ENCODE assay signal across 8 mouse cellular contexts in the genomic region with DNA sequence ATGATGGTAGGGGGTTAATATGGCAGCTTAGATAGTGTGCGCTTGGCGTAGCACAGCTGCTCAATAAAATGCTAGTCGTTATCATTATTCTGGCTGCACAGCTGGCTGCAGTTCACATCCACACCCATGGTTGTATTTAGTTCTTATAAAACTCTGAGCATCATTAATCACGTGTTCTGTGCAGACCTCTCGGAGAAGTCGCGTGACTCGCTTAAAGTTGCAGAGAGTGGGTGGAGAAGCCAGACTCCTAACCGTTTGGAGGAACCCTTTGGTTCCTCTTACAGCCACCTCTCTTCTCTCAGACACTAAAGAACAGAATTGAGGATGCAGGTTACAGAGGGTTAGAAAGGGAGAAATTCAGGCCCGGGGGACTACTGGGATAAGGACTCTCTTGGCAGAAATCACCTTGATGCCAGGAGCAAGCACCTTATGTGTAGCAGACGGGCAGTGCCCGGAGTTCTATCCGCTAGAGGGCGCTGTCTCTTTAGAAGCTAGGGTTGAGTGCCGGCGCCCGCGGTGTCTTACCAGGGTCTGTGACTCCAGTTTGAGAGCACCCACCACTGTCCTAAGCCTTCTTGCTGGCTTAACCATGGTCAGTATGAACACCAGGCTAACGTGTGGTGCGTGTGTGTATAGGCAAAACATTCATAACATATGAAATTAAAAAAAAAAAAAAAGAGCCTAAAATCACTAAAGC. TPM values are rescaled to one million over a fixed set of nuclear protein-coding genes. Genes with fewer than 3 reads are reported as not detected.
A peak's percentile ranks its signal among the peaks of the same experiment; 100 is the strongest.
DNase-seq lines count a peak whose midpoint lies in the region; ATAC-seq lines count a peak whose summit lies in the region.

No protein-coding gene starts in this region.

- 48% methylated on average over 20 of the region's 20 CpGs for WGBS in embryonic facial prominence, embryonic 10.5 days
- WGBS in heart, embryonic 10.5 days: 42% methylated on average over 20 of the region's 20 CpGs
- WGBS in kidney, embryonic 16.5 days: 33% methylated on average over 20 of the region's 20 CpGs
- WGBS in liver, embryonic 11.5 days: 36% methylated on average over 20 of the region's 20 CpGs
- 24% methylated on average over 20 of the region's 20 CpGs for WGBS in stomach, embryonic 15.5 days

- H3K4me2 ChIP-seq in kidney, embryonic 16.5 days (replicated peaks; ENCODE audit: low read depth, low read length): peak overlapping the region; percentile 42
- peak overlapping the region; percentile 55 for H3K4me2 ChIP-seq in liver, embryonic 11.5 days
- peak overlapping the region; percentile 36 for H3K4me2 ChIP-seq in stomach, embryonic 15.5 days

- H3K4me1 ChIP-seq in embryonic facial prominence, embryonic 10.5 days: peaks cover 19% of the 10 kb centered on the region
- peaks cover 31% of the 10 kb centered on the region for H3K4me1 ChIP-seq in heart, embryonic 10.5 days
- H3K4me1 ChIP-seq in kidney, embryonic 16.5 days (ENCODE audit: insufficient read depth, low read length): peaks cover 11% of the 10 kb centered on the region; the same call in 1 of the 2 replicates
- no peaks in the 10 kb centered on the region for H3K4me1 ChIP-seq in liver, embryonic 11.5 days (replicated peaks; ENCODE audit: control insufficient read depth, insufficient read depth, low read length)
- peaks cover 6% of the 10 kb centered on the region for H3K4me1 ChIP-seq in stomach, embryonic 15.5 days

- H3K4me3 ChIP-seq in embryonic facial prominence, embryonic 10.5 days: no peak overlapping the region
- 0 out of 2 replicates have a peak overlapping the region, but pooled peaks have one; percentile 15 for H3K4me3 ChIP-seq in heart, embryonic 10.5 days
- no peak overlapping the region for H3K4me3 ChIP-seq in kidney, embryonic 16.5 days (ENCODE audit: low read length)
- H3K4me3 ChIP-seq in liver, embryonic 11.5 days (ENCODE audit: low read depth, low read length): peak overlapping the region; percentile 24; the same call in 1 of the 2 replicates
- H3K4me3 ChIP-seq in stomach, embryonic 15.5 days (replicated peaks): peak overlapping the region; percentile 12; the same call in 1 of the 2 replicates

- peak; percentile 23; the same call in 1 of the 2 replicates for ATAC-seq in kidney, embryonic 16.5 days (ENCODE audit: low FRiP score, low TSS enrichment)
- ATAC-seq in liver, embryonic 11.5 days (replicated peaks; ENCODE audit: low FRiP score): peak; percentile 73
- no peak for ATAC-seq in stomach, embryonic 15.5 days (ENCODE audit: insufficient read depth, low FRiP score, low read depth)

- peak; percentile 45 for DNase-seq in 3134 (ENCODE audit: extremely low read depth, insufficient read length, low spot score)
- peak; percentile 94 for DNase-seq in adrenal gland, postnatal 10 days
- DNase-seq in embryonic facial prominence, embryonic 10.5 days (ENCODE audit: low spot score): peak; percentile 81
- DNase-seq in heart, embryonic 10.5 days (ENCODE audit: low spot score): peak; percentile 84
- peak; percentile 76 for DNase-seq in liver, embryonic 11.5 days (ENCODE audit: low spot score)
- DNase-seq in natural killer cell, adult 2 months (ENCODE audit: low spot score in 2 of 2): peak; percentile 82 to 83

- no peaks in the 10 kb centered on the region for H3K36me3 ChIP-seq in embryonic facial prominence, embryonic 10.5 days (replicated peaks)
- no peaks in the 10 kb centered on the region for H3K36me3 ChIP-seq in heart, embryonic 10.5 days
- no peaks in the 10 kb centered on the region for H3K36me3 ChIP-seq in kidney, embryonic 16.5 days (ENCODE audit: insufficient read depth, low read length)
- H3K36me3 ChIP-seq in liver, embryonic 11.5 days (ENCODE audit: control insufficient read depth, insufficient read depth, low read length): no peaks in the 10 kb centered on the region
- H3K36me3 ChIP-seq in stomach, embryonic 15.5 days: no peaks in the 10 kb centered on the region

- H3K9me3 ChIP-seq in embryonic facial prominence, embryonic 10.5 days: 0 out of 2 replicates have a peak, but pooled peaks cover 2% of the 10 kb centered on the region
- no peaks in the 10 kb centered on the region for H3K9me3 ChIP-seq in heart, embryonic 10.5 days
- H3K9me3 ChIP-seq in kidney, embryonic 16.5 days (ENCODE audit: low read length): no peaks in the 10 kb centered on the region; the same call in 1 of the 2 replicates
- no peaks in the 10 kb centered on the region for H3K9me3 ChIP-seq in liver, embryonic 11.5 days (ENCODE audit: control insufficient read depth, low read length)
- no peaks in the 10 kb centered on the region for H3K9me3 ChIP-seq in stomach, embryonic 15.5 days

- H3K9ac ChIP-seq in kidney, embryonic 16.5 days (replicated peaks; ENCODE audit: low read length): no peak overlapping the region
- H3K9ac ChIP-seq in liver, embryonic 11.5 days (ENCODE audit: low read depth, low read length): no peak overlapping the region
- H3K9ac ChIP-seq in stomach, embryonic 15.5 days: no peak overlapping the region

- no peaks in the 10 kb centered on the region for H3K27me3 ChIP-seq in embryonic facial prominence, embryonic 10.5 days (replicated peaks; ENCODE audit: low read depth, poor library complexity, severe bottlenecking)
- peaks cover 9% of the 10 kb centered on the region for H3K27me3 ChIP-seq in heart, embryonic 10.5 days (ENCODE audit: insufficient read depth, poor library complexity, severe bottlenecking)
- no peaks in the 10 kb centered on the region for H3K27me3 ChIP-seq in kidney, embryonic 16.5 days (ENCODE audit: insufficient read depth, low read length)
- H3K27me3 ChIP-seq in liver, embryonic 11.5 days (replicated peaks; ENCODE audit: control insufficient read depth, insufficient read depth, low read length): no peaks in the 10 kb centered on the region; the same call in 1 of the 2 replicates
- no peaks in the 10 kb centered on the region for H3K27me3 ChIP-seq in stomach, embryonic 15.5 days (replicated peaks)

- H3K27ac ChIP-seq in embryonic facial prominence, embryonic 10.5 days (replicated peaks): no peak overlapping the region
- no peak overlapping the region for H3K27ac ChIP-seq in heart, embryonic 10.5 days
- no peak overlapping the region for H3K27ac ChIP-seq in kidney, embryonic 16.5 days (ENCODE audit: low read length)
- H3K27ac ChIP-seq in liver, embryonic 11.5 days (ENCODE audit: low read depth, low read length): no peak overlapping the region
- H3K27ac ChIP-seq in stomach, embryonic 15.5 days: no peak overlapping the region

RNA-seq across cellular contexts. Expression of a gene that starts 16.5 kb away (rescaled TPM):
- 1 to 10 TPM; 4.9 to 9.1 TPM for total RNA-seq in adrenal gland, postnatal 10 days (2021)
- polyA plus RNA-seq in embryonic facial prominence, embryonic 10.5 days (2016; fragmentation: Nextera tagmentation; extraction: Ambion mirVana): 0.24 TPM in 1 of 2 replicates, not detected in the other
- 0.98 TPM in 1 of 2 replicates, not detected in the other for polyA plus RNA-seq in heart, embryonic 10.5 days (2016; fragmentation: Nextera tagmentation; extraction: Ambion mirVana)
- 224 and 245 TPM in 2 replicates for polyA plus RNA-seq in kidney, embryonic 16.5 days (2015; fragmentation: Nextera tagmentation; extraction: Ambion mirVana)
- 5.4 and 6.0 TPM in 2 replicates for polyA plus RNA-seq in liver, embryonic 11.5 days (2014; fragmentation: Nextera tagmentation; extraction: Ambion mirVana)
- polyA plus RNA-seq in stomach, embryonic 15.5 days (2015; fragmentation: Nextera tagmentation; extraction: Ambion mirVana): 2.6 and 3.5 TPM in 2 replicates

RNA-seq across cellular contexts. Expression of a gene that starts 16.6 kb away (rescaled TPM):
- under 1 TPM; 0.27 to 0.39 TPM for total RNA-seq in adrenal gland, postnatal 10 days (2021)
- polyA plus RNA-seq in embryonic facial prominence, embryonic 10.5 days (2016; fragmentation: Nextera tagmentation; extraction: Ambion mirVana): 0.14 and 0.19 TPM in 2 replicates
- polyA plus RNA-seq in heart, embryonic 10.5 days (2016; fragmentation: Nextera tagmentation; extraction: Ambion mirVana): 0.06 TPM in 1 of 2 replicates, not detected in the other
- 0.12 TPM in 1 of 2 replicates, not detected in the other for polyA plus RNA-seq in kidney, embryonic 16.5 days (2015; fragmentation: Nextera tagmentation; extraction: Ambion mirVana)
- polyA plus RNA-seq in liver, embryonic 11.5 days (2014; fragmentation: Nextera tagmentation; extraction: Ambion mirVana): 0.12 and 0.19 TPM in 2 replicates
- polyA plus RNA-seq in stomach, embryonic 15.5 days (2015; fragmentation: Nextera tagmentation; extraction: Ambion mirVana): 0.19 and 0.46 TPM in 2 replicates

Comparison
In these comparisons a context has a peak if more than half of its experiments do, and no peak if none do; other contexts are left out.
1. H3K4me3 ChIP-seq: peak in heart, embryonic 10.5 days (single experiment), liver, embryonic 11.5 days (single experiment) and stomach, embryonic 15.5 days (single experiment); none in embryonic facial prominence, embryonic 10.5 days (single experiment) and kidney, embryonic 16.5 days (single experiment).
2. RNA of a gene that starts 16.5 kb away (polyA plus RNA-seq): 224 to 245 TPM in kidney, embryonic 16.5 days; 5.4 to 6.0 TPM in liver, embryonic 11.5 days, 2.6 to 3.5 TPM in stomach, embryonic 15.5 days, 0.98 TPM in heart, embryonic 10.5 days and 0.24 TPM in embryonic facial prominence, embryonic 10.5 days; every median in the first group is over 10 times any median in the second.
3. Peak in every context shown above with its lines, with median percentiles within 50 percentile points of each other: DNase-seq and H3K4me2 ChIP-seq.